Mouse (Mus musculus) left cerebral cortex, postnatal 10 days (tissue): ENCODE data around the gene Irf7. TPM values are rescaled to one million over a fixed set of nuclear protein-coding genes. Genes with fewer than 3 reads are reported as not detected.

Experiments used
- DNase-seq, 2 experiments: peaks; one replicate each; pipeline ENCODE4 v3.0.0; 2021 to 2022; ENCODE audit warnings: low spot score in 2 of 2, mixed read lengths in 1 of 2; ENCODE audit errors: extremely low spot score in 1 of 2
- intact Hi-C: fragments of 180-260 bp; cut with DNase I; formaldehyde crosslinking; loops from one replicate; pipeline ENCODE4 v1.15.1; 2025
- total RNA-seq, 2 experiments: library from RNA; stranded (reverse); gene quantifications; 2 replicates each; pipeline ENCODE4 v1.2.3; 2021

Gene Irf7
- total RNA-seq = under 1 TPM; 0.22 to 0.58 TPM

DNA sequence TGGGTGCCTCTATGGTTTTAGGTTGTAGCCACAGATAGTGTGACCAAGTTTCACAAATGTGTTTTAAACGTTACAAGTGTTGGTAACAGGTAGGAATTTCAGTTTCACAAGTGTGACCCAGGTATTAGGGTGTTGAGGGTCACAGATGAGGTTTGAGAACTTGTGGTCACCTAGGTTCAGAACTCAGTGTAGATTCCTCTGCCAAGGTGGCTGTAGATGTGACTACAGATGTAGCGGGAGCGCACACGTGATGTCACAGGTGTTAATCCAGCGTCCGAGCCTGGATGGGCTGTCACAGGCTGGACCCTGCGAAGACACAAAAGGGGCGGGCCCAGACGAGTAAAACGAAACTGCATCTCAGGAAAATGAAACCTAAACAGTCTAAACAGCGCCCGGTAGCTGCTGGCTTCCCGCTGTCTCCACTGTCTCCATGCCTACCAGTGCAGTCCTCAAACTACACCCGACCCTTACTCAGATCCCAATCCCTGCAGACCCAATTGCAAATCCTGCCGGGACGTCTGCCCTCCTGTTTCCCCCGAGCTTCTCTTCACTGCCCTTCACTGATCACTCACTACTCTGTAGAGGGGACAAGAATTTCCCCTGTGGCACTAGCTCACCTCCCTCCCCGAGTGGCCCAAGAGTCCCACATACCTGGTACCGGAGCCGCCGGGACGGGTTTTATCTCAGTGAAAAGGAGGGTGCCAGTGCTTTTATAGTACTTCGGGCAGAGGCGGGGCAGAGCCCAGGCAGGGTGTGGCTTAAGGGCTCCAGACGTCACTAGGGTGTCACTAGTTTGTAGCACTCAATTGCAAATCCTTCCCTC is at the start of gene Irf7:
Gene Irf7 (minus strand): TSS at position 743 of the 823 bp plus-strand sequence.
- intact Hi-C loops = loop anchor here (5.0 kb wide), 1 partner anchor 96 kb away; no protein-coding TSS in a partner anchor
- peak in 1 of 2 experiments; percentile 57 for DNase-seq

DNA sequence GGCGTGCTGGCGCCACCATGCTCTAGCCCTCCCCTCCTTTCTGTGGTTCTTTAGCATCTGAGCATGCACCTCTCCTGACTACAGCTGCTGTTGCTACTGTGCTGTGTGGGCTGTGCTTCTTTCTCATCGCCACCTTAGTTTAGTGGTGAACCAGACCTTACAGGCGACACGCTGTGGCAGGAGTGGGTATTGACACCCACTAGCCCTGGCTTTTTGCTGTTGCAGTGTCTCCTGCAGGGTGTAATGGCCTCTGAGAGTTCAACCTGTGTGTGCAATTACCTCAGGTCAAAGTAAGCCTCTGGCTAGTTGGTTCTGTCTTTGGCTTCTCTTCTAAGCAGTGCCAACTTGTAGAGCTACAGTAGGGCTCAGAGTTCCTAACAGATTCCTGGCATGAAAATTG is 49.7 kb upstream of the Irf7 start:
- intact Hi-C loops = no loop called here
- DNase-seq = peak in 1 of 2 experiments; percentile 34

DNA sequence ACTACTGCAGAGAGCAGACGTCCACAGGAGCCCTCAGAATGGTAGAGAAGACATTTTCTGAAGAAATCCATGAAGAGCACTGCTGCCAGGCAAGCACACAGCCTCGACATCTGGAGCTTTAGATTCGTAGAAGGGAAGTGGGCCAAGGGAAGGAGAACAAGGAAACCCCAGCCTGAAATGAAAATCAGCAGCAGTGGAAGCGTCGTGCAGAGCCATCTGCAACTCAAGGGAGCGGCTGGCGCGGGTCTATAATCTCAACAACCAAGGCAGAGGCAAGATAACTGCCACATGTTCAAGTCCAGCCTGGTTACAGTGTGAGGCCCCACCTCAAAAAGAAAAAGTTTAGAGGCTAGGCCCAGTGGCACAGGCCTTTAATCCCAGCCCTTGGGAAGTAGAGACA is 48.8 kb upstream of the Irf7 start:
- intact Hi-C loops = no loop called here
- DNase-seq = peak in 1 of 2 experiments; percentile 38

DNA sequence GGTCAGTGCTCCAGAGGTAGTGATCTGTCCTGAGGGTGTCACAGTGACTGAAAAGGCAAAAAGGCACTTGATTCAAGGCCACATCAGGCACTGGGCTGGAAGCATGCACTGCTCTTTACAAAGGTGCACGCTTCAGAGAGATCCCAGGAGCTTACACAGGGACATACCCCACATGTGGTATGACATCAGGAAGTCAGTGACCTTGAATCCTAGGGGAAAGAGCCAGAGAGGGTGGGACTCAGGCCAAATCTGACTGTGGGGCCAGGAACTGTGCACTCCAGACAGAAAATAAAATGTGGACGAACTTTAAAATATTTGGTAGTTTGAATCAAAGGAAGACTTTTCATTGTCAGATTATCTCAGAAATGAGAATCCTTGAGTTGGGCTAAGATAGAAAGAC is 48.1 kb upstream of the Irf7 start:
- no peak for DNase-seq
- intact Hi-C loops = no loop called here

DNA sequence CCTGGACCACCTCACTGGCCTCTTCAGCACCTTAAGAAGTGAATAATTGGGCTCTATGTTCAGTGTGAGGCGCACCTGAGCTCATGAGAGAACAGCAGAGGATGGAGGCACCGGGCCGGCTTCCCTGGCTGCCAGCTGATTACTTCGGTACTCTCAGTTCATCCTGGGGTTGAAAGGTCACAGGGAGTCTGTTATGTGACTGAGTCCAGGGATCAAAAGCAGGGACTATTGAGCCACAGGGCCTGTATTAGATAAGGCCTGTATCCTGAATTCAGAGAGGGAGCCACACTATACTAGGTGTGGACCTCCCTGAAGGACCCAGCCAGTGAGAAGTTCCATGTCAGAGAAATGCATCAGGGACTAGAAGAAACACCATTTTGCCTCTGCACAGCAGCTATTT is 38.3 kb upstream of the Irf7 start:
- no peak for DNase-seq
- intact Hi-C loops = loop anchor here (5.0 kb wide), 1 partner anchor 57 kb away; no protein-coding TSS in a partner anchor

DNA sequence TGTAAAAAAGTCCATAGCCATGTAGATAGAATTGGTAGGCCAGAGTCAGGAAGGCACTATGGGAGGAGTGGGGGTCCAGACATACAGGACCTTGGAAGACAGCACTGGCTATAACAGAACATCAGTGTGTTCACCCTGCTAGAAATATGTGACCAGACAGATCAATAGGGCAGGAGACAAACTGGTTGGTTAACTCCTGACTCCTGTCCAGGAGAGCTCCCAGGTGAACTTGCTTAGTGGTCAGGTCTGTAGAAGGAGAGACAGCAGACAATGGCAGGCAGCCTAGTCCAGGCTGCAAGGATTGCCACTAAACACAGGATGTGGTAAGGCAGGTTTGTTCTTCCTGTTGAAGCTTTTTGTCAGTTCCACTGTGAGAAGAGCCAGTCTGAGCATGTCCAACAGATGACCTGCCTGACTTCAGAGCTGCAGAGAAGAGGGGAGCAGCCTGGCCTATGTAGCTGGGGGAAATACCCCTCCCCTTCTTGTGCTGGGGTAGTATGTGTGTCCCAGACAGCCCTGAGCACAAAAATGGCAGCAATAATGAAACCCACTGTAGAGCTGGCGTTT is 36.5 kb upstream of the Irf7 start:
- no peak for DNase-seq
- intact Hi-C loops = loop anchor here (5.0 kb wide), 1 partner anchor 55 kb away; no protein-coding TSS in a partner anchor

DNA sequence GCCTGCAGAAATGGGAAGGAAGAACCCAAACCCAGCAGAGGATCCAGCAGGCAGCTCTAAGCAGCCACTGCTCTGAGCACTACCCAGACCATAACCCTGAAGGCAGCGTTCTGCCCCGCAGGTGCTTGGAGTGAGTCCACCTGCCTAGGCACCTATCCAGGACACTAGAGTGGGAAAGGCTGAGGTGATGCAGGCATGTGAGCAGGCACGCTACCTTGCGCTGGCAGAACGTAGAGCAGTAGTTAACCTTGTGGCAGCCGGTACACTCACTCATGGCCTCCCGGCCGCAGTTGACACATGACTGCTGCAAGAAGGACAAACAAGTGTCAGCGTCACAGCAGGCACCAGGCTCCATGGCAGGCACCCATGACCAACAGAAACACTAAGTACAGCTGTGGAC is 35.1 kb upstream of the Irf7 start:
- intact Hi-C loops = loop anchor here (5.0 kb wide), 1 partner anchor 54 kb away; no protein-coding TSS in a partner anchor
- DNase-seq = no peak

DNA sequence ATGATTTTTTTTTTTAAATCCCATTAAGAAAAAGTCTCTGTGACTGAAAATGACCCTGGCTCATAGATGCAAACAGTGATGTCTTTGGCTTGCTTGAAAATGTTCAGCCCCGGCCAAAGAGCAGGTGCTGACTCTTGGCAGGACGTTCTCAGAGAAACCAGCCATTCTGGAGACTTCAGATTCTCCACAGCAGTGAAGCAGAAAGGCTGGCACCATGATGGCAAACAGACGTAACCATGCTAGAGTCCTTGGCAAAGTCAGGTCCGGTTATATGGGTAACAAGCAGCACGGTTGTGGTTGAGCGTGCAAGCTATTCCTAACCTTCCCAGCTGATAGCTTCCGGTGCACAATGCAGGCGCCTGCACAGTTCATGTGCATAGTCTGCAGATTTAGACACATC is 32.9 kb upstream of the Irf7 start:
- peak in 1 of 2 experiments; percentile 9 for DNase-seq
- intact Hi-C loops = no loop called here

DNA sequence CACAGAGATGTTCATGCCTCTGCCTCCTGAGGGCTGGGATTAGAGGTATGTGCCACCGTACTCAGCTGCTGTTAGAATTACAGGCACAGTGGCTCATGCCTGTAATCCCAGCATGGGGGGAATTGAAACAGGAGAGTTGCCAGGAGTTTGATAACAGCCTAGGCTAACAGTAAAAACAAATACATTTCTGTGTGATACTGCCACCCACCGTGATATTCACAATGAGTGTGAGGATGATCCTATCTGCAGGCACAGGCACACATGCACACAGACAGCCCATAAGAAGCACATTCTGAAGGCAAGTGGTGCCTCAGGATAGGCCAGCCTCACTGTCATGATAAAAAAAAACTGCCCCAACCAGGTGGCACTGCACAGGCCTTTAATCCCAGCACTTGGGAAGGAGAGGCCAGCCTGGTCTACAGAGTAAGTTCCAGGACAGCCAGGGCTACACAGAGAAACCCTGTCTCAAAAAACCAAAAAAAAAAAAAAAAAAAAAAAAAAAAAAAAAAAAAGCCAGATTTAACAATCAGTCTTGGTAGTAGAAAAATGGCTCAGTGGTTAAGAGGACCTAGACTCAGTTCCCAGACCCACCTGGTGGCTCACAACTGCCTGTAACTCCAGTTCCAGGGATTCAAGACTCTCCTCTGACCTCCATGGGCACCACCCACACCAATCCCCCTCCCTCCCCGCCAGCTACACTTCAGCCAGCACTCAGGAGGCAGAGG is 31.8 kb upstream of the Irf7 start:
- intact Hi-C loops = no loop called here

DNA sequence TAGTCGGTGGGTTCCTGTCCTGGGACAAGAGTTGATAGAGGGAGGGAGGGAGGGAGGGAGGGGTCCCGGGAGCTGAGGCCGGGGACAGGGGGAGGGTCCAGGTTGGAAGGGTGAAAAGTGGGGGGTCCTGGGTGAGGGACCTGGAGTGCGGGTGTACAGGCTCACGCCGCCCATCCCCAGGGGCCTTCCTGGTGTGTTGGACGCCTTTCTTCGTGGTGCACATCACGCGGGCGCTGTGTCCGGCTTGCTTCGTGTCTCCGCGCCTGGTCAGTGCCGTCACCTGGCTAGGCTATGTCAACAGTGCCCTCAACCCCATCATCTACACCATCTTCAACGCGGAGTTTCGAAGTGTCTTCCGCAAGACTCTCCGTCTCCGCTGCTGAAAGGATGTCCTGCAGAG is 28.2 kb upstream of the Irf7 start:
- no peak for DNase-seq
- intact Hi-C loops = no loop called here

More for the DNA sequence above, 31.8 kb upstream of the Irf7 start:
- DNase-seq = no peak

DNA sequence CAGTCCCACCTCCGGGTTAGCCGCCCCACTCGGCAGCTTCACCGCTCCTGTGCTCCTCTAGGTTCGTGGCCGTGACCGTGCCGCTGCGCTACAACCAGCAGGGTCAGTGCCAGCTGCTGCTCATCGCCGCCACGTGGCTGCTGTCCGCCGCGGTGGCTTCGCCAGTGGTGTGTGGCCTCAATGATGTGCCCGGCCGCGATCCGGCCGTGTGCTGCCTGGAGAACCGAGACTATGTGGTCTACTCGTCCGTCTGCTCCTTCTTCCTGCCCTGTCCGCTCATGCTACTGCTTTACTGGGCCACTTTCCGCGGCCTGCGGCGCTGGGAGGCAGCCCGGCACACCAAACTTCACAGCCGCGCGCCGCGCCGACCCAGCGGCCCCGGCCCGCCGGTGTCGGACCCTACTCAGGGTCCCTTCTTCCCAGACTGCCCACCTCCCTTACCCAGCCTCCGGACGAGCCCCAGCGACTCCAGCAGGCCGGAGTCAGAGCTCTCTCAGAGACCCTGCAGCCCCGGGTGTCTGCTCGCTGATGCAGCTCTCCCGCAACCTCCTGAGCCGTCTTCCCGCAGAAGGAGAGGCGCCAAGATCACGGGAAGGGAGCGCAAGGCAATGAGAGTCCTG is 27.7 kb upstream of the Irf7 start:
- intact Hi-C loops = no loop called here
- peak in 1 of 2 experiments; percentile 50 for DNase-seq

DNA sequence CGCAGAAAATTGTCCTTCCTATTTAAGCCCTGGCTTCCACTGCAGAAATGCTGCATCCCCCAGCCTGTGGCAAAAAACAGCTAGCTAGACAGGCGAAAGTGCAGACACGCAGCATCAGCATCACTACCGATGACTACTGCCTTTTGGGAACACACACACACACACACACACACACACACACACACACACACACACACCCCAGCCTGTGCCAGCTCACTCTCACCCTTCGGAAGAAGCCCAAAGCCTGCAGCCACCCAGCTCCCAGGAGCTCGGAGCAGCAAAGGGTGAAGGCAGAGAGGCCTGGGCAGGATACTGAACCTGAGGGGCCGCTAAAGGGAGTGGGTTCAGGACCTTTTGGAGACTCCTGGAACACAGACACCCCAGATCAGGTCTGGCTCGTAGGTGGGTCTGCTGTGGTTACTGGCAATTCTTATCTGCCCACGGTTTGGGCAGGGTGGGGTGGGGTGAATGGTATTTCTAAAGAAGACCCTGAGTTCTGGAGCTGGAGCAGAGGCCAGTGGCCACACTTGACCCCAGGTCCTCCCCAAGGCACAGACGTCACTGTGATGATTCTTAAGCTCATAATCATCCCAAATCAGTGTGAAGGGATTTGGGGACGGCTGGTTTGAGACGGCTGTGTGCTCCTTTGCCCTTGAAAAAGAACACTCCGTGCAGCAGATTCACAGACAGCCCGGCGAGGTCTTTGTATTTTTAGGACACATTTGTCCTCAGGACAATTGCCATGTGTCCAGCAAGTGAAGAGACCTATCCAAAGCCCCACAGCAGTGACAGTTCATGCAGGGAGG is 26.5 kb upstream of the Irf7 start:
- no peak for DNase-seq

DNA sequence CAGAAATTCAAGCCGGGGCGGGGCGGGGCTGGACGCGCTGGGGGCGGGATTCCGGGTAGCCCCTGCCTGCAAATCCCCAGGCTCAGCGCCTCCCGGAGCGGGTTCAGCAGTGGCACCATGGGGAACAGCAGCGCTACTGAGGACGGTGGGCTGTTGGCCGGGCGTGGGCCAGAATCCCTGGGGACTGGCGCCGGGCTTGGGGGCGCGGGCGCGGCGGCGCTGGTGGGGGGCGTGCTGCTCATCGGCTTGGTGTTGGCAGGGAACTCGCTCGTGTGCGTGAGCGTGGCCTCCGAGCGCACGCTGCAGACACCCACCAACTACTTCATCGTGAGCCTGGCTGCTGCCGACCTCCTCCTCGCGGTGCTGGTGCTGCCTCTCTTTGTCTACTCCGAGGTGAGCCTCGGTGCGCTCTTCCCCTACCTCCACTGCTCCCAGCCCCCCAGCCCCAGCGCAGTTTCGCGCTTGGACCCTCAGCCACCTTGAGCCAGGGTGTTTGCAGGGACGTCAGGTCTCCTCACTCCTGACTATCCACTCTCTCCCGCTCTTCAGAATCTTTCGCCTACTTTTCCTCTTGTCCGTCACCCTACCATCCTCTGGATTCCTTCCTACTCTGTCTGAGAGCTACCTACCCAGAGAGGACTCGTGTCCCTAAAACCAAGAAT is 25.8 kb upstream of the Irf7 start, which contains the start of gene Drd4:
Gene Drd4 (plus strand): TSS at position 86 of the 662 bp plus-strand sequence.
- intact Hi-C loops = no loop called here
- DNase-seq = peak in 1 of 2 experiments; percentile 44

More for the DNA sequence above, 26.5 kb upstream of the Irf7 start:
- intact Hi-C loops = no loop called here

DNA sequence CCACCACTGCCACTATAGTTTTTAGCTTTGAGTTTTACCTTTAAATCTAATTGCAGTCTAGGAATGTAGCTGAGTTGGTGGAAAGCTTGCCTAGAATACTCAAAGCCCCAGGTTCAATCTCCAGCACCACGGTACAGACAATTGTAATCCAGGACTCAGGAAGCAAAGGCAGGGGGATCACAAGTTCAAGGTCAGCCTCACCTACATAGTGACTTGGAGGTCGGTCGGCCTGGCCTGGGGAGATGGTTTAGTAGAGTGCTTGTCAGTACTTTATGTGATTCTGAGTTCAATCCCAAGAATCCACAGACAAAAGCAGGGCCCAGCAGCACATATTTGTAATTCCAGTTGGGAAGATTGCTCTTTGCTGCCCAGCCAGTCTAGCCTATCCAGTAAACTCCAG is 21.8 kb upstream of the Irf7 start:
- intact Hi-C loops = no loop called here
- no peak for DNase-seq

DNA sequence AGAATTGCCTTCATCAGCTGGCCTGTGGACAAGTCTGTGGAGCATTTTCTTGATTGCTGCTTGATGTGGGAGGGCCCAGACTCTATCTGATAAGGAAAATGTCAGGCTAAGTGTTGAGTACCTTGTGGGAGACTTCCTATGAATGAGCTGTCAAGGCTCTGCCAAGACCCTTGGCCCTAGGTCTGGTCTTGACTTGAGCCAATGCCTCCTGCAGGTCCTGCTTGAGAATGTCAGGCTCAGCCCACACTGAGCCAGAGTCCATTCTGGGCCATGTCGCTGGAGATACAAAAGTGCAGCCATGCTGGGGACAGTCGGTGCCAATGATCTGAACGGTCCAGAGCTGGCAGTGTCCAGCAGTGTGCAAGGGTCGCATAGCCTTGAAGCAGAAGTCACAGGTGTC is 16.5 kb upstream of the Irf7 start:
- no peak for DNase-seq
- intact Hi-C loops = no loop called here

DNA sequence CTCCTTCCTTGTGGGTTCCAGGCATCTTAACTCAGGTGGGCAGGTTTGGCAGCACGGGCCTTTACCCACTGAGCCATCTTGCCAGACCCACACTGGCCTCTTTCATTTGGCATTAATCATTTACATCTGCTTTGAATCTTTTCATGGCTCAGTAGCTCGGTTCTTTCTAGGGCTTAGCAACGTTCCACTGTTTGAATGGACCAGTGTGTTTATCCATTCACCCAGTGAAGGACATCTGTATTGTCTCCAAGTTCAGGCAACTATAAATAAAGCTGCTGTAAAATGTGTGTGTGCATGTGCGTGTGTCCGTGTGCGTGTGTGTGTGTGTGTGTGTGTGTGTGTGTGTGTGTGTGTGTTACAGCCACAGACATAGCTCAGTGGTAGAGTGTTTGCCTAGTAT is 15.2 kb upstream of the Irf7 start:
- intact Hi-C loops = no loop called here
- no peak for DNase-seq

DNA sequence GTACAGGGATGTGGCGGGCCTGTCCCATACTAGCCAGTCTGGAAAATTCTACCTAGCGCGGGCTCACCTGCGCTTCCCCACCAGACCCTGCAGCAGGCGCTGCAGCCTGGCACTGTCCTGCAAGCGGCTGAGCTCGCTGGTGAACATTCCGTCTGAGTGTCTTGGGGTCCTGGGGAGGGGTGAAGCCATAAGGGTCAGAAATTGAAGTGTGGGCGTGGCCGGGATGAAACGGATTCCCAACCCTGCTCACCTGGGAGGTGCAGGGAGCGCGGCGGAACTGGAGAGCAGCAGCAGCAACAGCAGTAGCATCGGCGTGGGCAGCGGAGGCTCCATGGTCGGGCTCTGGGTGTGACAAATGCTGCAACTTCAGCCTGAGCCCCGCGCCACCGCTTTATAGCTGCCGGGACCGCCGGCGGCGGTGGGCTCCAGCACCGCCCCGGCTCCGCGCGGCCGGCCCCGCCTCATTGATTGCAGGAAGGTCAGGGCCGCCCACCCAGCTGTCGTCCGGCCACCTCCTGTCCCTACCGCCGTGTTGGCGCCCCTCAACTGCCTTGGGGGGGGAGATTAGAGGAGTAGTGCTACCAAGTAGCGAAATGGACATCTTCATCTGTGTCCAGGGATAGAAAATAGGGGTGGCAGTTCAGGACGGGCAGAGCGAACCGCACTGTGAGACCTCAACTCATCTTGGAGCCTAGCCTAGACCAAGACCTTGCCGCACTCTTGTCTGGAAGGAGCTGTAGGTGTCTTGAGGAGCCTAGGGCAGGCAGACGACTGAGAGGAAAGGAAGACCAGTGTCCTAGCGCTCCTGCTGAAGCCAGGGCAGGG is 12.7 kb upstream of the Irf7 start, which contains the start of gene Sct:
Gene Sct (minus strand): TSS at position 368 of the 825 bp plus-strand sequence.
- DNase-seq = no peak
- intact Hi-C loops = no loop called here
